Mouse (Mus musculus) embryonic fibroblast, embryonic 13.5 days (primary cell): ENCODE measurements around the gene Ccdc162. TPM values are rescaled to one million over a fixed set of nuclear protein-coding genes. Genes with fewer than 3 reads are reported as not detected.

Experiments used
- H3K27ac ChIP-seq: 2 replicates; pipeline ENCODE4 v1.5.1; 2012; ENCODE audit warnings: low read length, control low read depth, inconsistent platforms; ENCODE audit not compliant: insufficient read depth
- H3K4me1 ChIP-seq: 2 replicates; pipeline ENCODE4 v1.6.1; 2011; ENCODE audit warnings: low read length; ENCODE audit not compliant: control insufficient read depth, insufficient read depth
- H3K4me3 ChIP-seq: 2 replicates; pipeline ENCODE4 v1.5.1; 2011; ENCODE audit warnings: mild to moderate bottlenecking, control low read depth, low read length; ENCODE audit not compliant: insufficient read depth
- CTCF ChIP-seq: IDR thresholded peaks from 2 replicates; pipeline ENCODE4 v1.5.1; 2011; ENCODE audit warnings: mild to moderate bottlenecking, control low read depth, low read length, moderate library complexity, borderline replicate concordance; ENCODE audit not compliant: insufficient read depth
- POLR2A ChIP-seq: IDR thresholded peaks from 2 replicates; pipeline ENCODE4 v1.6.1; 2011; ENCODE audit warnings: low read depth, mild to moderate bottlenecking, control low read depth, low read length, moderate library complexity
- polyA plus RNA-seq: library from polyadenylated mRNA; stranded (reverse); fragments of >200 nt; gene quantifications from 2 replicates; pipeline ENCODE4 v1.2.4, GENCODE M21; 2011; ENCODE audit warnings: low read depth; ENCODE audit not compliant: missing spikeins, insufficient read length

Ccdc162 gene
- polyA plus RNA-seq, 1 experiment: 0.81 TPM

DNA sequence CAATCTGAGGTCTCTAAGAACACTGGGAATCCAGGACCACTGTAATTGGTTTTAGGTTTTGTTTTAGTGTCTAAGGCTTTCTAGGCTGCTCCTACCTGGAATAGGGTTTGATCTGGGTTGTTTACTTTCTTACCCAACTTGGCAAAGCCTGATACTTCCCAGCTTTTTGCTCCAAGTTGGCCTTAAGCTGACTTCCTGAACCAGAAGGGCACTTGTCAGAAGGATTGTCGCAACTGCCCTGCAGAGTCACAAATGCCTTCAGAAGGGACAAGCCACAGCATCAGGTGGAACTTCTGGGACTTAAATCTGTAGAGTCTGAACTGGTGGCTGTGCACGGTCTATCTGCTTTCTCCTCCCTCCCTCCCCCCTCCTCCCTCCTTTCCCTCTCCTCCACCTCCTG, 23.8 kb upstream of the Ccdc162 start:
- no peak for TF ChIP-seq POLR2A
- no peak for TF ChIP-seq CTCF
- no peak overlapping the region for H3K27ac ChIP-seq
- no peak overlapping the region for H3K4me3 ChIP-seq
- no peaks in the 10 kb centered on the region for H3K4me1 ChIP-seq

DNA sequence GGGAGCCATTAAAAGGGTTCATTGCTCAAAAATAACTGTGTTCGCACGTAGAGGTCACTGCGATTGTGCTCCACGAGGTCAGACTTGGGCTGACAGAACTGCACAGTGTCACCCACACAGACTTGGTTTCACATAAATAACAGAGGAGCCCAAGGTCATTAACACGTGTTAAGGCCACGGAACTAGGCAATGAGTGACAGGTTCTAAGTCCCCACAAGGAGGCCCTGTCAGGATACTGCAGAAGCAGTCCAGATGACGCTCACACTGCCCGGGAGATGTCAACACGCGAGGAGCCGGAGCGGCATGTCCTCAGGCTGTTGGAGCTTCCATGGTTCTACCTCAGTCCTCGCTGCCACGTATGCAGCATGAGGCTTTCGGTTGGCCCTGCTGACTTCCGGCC, 20.8 kb upstream of the Ccdc162 start:
- Histone ChIP-seq H3K4me1 (no peaks in the 10 kb centered on the region), H3K27ac (no peak overlapping the region), H3K4me3 (no peak overlapping the region)
- TF ChIP-seq CTCF (no peak), POLR2A (no peak)

DNA sequence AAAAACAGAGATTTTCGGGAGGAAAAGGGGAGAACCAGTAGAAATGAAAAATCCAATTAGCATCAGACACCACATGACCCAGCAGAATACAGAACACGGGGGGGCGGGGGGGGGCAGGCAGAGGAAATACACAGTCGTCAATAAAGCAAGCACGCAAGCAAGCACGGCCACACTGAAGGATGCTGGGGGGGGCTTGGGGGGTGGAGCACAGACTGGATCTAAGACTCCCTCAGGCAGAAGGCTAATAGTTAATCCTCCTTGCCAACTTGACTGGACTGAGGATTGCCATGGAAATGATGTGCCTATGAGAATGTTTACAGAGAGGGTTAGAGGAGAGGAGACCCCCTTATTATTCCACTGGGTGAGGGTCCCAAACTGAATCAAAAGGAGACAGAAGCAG, 19.0 kb upstream of the Ccdc162 start:
- no peak for TF ChIP-seq CTCF
- TF ChIP-seq POLR2A: no peak
- Histone ChIP-seq H3K4me3 (no peak overlapping the region), H3K27ac (no peak overlapping the region), H3K4me1 (no peaks in the 10 kb centered on the region)

DNA sequence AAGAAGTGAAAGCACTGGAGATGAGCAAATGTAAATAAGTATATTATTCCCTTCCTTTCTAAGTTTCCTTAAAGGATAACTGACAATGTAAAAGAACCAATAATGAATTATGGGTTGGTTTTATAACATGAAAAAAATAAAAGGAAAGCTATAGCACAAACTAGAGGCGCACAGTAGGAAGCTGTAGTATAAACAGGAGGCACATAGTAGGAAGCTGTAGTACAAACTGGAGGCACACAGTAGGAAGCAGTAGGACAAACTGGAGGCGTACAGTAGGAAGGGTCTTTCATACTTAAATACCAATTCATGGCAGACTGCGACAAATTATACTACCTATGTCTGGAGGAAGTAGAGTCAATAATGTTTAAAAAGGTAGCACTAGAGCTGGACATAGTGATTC, 16.8 kb upstream of the Ccdc162 start:
- Histone ChIP-seq H3K4me1 (no peaks in the 10 kb centered on the region), H3K4me3 (no peak overlapping the region), H3K27ac (no peak overlapping the region)
- no peak for TF ChIP-seq CTCF
- TF ChIP-seq POLR2A: no peak

DNA sequence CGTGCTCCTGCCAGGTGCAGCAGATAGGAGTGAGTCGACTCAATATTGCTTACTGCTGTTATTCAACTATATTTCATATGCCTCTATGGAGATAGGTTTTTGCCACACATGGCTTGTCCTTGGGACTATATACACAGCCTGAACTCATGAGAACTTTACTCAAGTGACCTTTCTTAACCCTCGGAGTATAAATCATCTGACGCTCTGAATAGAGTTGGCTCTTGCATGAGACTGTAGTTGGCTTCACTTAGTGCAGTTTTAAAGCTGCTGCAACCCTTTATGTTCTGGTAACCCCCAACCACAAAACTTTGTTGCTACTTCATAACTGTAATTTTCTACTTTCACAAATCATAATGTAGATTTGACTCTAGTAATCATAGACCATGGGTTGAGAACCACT, 15.5 kb upstream of the Ccdc162 start:
- no peak overlapping the region for H3K27ac ChIP-seq
- TF ChIP-seq POLR2A: no peak
- no peak overlapping the region for H3K4me3 ChIP-seq
- H3K4me1 ChIP-seq: no peaks in the 10 kb centered on the region

DNA sequence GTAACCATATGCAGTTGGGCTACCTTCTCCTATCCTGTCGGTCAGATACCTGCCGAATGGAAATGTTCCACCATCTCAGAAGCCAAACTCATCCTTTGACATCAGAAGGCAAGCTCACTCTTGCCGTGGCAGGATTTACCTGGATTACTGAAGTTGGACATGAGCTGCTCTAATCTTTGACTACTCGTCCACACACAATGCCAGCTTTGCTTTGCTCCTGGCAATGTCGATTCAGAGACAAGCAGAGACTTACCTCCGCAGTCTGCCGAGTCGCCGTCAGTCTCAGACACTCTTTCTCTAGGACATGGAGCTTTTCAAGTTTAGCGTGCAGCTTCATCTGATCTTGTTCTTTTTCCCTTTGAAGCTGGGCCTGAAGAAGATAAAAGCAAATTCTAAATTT, 14.3 kb upstream of the Ccdc162 start:
- no peak for TF ChIP-seq CTCF
- no peak for TF ChIP-seq POLR2A
- H3K4me1 ChIP-seq: no peaks in the 10 kb centered on the region
- H3K4me3 ChIP-seq: no peak overlapping the region
- no peak overlapping the region for H3K27ac ChIP-seq

DNA sequence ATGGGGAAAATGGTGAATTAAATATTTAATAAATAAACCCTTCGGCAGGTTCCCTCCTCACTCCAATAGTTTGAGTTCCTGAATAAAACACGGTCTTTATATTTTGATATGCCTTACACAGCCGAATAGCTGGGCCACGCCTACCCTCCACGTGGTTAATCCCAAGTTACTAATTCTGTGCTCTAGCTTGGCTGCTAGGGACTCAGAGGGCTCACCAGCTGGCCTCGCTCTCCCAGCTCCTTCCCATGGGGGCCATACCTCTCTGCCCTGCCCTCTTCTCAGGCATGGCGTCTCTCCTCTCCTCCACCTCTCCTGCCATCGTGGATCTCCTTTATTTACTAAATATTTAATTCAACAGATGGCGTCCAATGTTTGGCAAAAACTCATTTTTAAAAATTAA, 9.8 kb upstream of the Ccdc162 start:
- TF ChIP-seq CTCF: no peak
- TF ChIP-seq POLR2A: no peak
- Histone ChIP-seq H3K4me3 (no peak overlapping the region), H3K27ac (no peak overlapping the region), H3K4me1 (no peaks in the 10 kb centered on the region)

DNA sequence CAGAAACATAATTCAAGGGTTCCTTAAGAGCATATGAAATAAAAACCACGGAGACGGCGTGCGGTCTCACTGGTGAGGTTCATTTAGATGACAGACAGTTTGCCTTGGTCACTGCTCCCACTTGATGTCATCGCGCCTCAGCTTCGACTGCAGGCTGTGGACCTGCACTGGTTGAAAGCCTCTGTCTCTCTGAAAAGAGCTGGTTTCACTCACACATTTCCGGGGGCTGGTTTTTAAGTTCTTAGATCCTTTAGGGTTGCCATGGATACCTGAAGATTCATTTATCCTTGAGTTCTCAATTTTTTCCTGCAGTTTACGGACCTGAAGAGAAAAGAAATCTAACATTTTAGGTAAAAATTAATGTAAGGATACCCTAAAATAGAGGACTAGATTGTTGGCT, 3.2 kb upstream of the Ccdc162 start:
- Histone ChIP-seq H3K4me3 (no peak overlapping the region), H3K27ac (no peak overlapping the region), H3K4me1 (no peaks in the 10 kb centered on the region)
- no peak for TF ChIP-seq POLR2A
- no peak for TF ChIP-seq CTCF

DNA sequence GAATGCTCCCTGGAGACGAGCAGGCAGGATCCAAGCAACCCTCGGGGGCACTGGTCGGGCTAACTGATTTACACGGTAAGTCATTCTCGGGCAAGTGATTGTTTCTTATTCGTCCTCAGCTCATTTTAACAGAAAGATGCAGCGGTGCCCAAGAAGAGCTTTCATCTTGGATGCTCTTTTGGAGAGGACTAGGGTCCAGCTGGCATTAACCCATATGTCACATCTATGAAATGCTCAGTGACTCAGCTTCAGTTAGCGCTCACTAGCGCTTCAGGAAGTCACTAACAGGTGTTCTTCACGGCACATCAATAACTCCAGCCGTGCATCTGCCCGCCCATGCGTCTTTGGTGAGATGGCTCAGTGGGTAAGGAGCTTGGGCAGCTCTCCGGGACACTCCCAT, 877 bp downstream of the Ccdc162 start:
- no peak overlapping the region for H3K27ac ChIP-seq

DNA sequence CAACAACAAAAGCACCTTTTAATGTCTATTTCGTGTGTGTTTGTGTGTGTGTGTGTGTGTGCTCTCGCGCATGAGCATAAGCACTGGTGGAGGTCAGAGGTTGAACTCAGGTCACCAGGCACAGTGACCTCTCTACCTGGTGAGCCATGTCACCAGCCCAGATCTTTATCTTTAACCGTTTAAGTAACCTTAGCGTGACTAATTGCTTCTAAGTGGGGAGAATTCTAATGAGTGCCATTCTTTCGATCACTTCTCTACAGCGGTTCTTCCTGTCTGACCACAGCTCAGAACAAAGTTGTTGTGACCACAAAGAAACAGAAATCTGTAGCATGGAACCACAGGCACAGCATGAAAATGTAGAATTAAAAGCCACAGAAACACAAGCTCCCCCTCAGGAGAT, 5.0 kb downstream of the Ccdc162 start:
- H3K4me1 ChIP-seq: no peaks in the 10 kb centered on the region
- TF ChIP-seq POLR2A (no peak), CTCF (no peak)
- H3K4me3 ChIP-seq: no peak overlapping the region
- no peak overlapping the region for H3K27ac ChIP-seq

More for the DNA sequence above, 877 bp downstream of the Ccdc162 start:
- Histone ChIP-seq H3K4me1 (no peaks in the 10 kb centered on the region), H3K4me3 (no peak overlapping the region)
- TF ChIP-seq CTCF (no peak), POLR2A (no peak)

DNA sequence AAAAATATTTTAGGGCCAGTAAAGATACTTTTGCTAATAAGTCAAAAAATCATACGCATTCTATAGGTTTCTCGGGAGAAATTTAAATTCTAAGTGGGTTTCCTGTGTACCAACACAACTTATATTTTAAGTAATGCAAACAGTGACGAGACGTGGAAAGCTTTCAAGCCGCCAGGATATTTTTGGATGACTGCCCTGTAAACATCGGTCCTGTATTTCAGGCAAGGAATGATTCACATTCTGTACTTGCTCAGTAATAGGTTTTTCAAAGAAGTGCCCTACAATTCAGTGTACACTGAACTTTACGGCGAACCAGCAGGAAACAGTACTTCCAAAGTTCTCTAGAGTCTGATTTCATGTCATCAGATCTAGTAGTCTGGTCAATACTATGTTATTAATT, 5.7 kb downstream of the Ccdc162 start:
- no peaks in the 10 kb centered on the region for H3K4me1 ChIP-seq
- no peak overlapping the region for H3K4me3 ChIP-seq
- no peak overlapping the region for H3K27ac ChIP-seq
- TF ChIP-seq CTCF (no peak), POLR2A (no peak)

DNA sequence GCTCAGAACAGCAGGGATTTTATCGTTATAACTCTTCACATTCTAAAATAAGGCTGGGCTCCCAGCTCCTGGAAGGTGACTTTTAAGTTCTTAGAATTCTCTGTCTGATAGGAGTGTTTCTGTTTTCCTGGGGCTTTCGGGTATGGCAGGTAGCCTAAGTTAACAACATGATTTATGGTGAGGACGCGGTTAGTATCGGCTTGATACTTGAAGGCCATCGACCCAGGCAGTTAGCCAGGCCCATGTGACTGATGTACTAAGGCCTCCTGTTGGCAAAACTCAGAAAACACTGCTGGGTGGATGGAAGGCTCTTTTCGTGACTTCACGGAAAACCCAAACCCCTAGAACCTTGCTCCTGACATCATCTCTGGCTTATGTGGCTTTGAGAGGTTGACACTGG, 7.1 kb downstream of the Ccdc162 start:
- Histone ChIP-seq H3K4me1 (no peaks in the 10 kb centered on the region), H3K27ac (no peak overlapping the region), H3K4me3 (no peak overlapping the region)
- no peak for TF ChIP-seq POLR2A
- TF ChIP-seq CTCF: no peak
